Mouse (Mus musculus) myocyte (in vitro differentiated cells): Measurements from ENCODE around the gene Fdps. TPM values are rescaled to one million over a fixed set of nuclear protein-coding genes. Genes with fewer than 3 reads are reported as not detected.

Source experiments
- H3K27me3 ChIP-seq: one replicate; pipeline ENCODE4 v1.6.1; 2011; ENCODE audit not compliant: control insufficient read depth, insufficient read depth, insufficient read length
- H3K36me3 ChIP-seq: one replicate; pipeline ENCODE4 v1.6.1; 2011; ENCODE audit not compliant: control insufficient read depth, insufficient read depth
- H3K4me2 ChIP-seq: one replicate; pipeline ENCODE4 v1.6.1; 2011; ENCODE audit warnings: low read depth, control low read depth
- H3K4me3 ChIP-seq: one replicate; pipeline ENCODE4 v1.5.1; 2011; ENCODE audit warnings: mild to moderate bottlenecking, control low read depth, moderate library complexity
- H3K79me2 ChIP-seq: one replicate; pipeline ENCODE4 v1.6.1; 2011; ENCODE audit not compliant: control insufficient read depth, insufficient read depth
- H3ac ChIP-seq: one replicate; pipeline ENCODE4 v1.6.1; 2011; ENCODE audit not compliant: control insufficient read depth, insufficient read length
- CEBPB ChIP-seq: IDR thresholded peaks from 2 replicates; pipeline ENCODE4 v1.6.1; 2011; ENCODE audit warnings: mild to moderate bottlenecking, moderate library complexity; ENCODE audit not compliant: poor library complexity, insufficient read depth, severe bottlenecking
- E2F4 ChIP-seq: IDR thresholded peaks from one replicate; pipeline ENCODE4 v1.6.1; 2011; ENCODE audit warnings: mild to moderate bottlenecking, control low read depth, moderate library complexity; ENCODE audit not compliant: insufficient read depth
- MAX ChIP-seq: IDR thresholded peaks from one replicate; pipeline ENCODE4 v1.6.1; 2011; ENCODE audit warnings: low read depth, mild to moderate bottlenecking, control low read depth
- MYOD1 ChIP-seq, 3 experiments: IDR thresholded peaks; one replicate each; pipeline ENCODE4 v1.6.1; 2011; ENCODE audit warnings: control low read depth in 2 of 3, low read depth in 2 of 3, mild to moderate bottlenecking in 2 of 3, moderate library complexity in 1 of 3; ENCODE audit not compliant: insufficient read length in 2 of 3, control insufficient read depth in 1 of 3
- MYOG ChIP-seq, 3 experiments: IDR thresholded peaks; one replicate each; pipeline ENCODE4 v1.6.1; 2011; ENCODE audit warnings: control low read depth in 2 of 3, low read depth in 2 of 3, mild to moderate bottlenecking in 2 of 3; ENCODE audit not compliant: insufficient read length in 2 of 3, control insufficient read depth in 1 of 3, insufficient read depth in 1 of 3
- POLR2A ChIP-seq: IDR thresholded peaks from one replicate; pipeline ENCODE4 v1.6.1; 2011; ENCODE audit warnings: low read depth, mild to moderate bottlenecking, control low read depth, moderate library complexity; ENCODE audit not compliant: insufficient read length
- POLR2AphosphoS2 ChIP-seq: IDR thresholded peaks from one replicate; pipeline ENCODE4 v1.6.1; 2011; ENCODE audit warnings: low read depth, control low read depth; ENCODE audit not compliant: insufficient read length
- REST ChIP-seq: IDR thresholded peaks from one replicate; pipeline ENCODE4 v1.6.1; 2011; ENCODE audit warnings: mild to moderate bottlenecking, control low read depth, moderate library complexity; ENCODE audit not compliant: insufficient read depth, insufficient read length
- SRF ChIP-seq: IDR thresholded peaks from one replicate; pipeline ENCODE4 v1.6.1; 2011; ENCODE audit warnings: low read depth; ENCODE audit not compliant: control insufficient read depth, insufficient read length
- TCF12 ChIP-seq: IDR thresholded peaks from one replicate; pipeline ENCODE4 v1.6.1; 2011; ENCODE audit warnings: mild to moderate bottlenecking, control low read depth; ENCODE audit not compliant: poor library complexity, insufficient read depth, severe bottlenecking
- TCF3 ChIP-seq: IDR thresholded peaks from one replicate; pipeline ENCODE4 v1.6.1; 2011; ENCODE audit warnings: low read depth, control low read depth; ENCODE audit not compliant: insufficient read length
- USF1 ChIP-seq: IDR thresholded peaks from one replicate; pipeline ENCODE4 v1.6.1; 2011; ENCODE audit warnings: low read depth, mild to moderate bottlenecking, control low read depth, moderate library complexity
- polyA plus RNA-seq: library from polyadenylated mRNA; unstranded; fragments of >200 nt; fragmentation: generic; extraction: Trizol; gene quantifications from one replicate; pipeline ENCODE4 v1.2.1, GENCODE M21; 2012; ENCODE audit warnings: missing spikeins

The Fdps gene
- polyA plus RNA-seq, 1 experiment = 863 TPM

DNA sequence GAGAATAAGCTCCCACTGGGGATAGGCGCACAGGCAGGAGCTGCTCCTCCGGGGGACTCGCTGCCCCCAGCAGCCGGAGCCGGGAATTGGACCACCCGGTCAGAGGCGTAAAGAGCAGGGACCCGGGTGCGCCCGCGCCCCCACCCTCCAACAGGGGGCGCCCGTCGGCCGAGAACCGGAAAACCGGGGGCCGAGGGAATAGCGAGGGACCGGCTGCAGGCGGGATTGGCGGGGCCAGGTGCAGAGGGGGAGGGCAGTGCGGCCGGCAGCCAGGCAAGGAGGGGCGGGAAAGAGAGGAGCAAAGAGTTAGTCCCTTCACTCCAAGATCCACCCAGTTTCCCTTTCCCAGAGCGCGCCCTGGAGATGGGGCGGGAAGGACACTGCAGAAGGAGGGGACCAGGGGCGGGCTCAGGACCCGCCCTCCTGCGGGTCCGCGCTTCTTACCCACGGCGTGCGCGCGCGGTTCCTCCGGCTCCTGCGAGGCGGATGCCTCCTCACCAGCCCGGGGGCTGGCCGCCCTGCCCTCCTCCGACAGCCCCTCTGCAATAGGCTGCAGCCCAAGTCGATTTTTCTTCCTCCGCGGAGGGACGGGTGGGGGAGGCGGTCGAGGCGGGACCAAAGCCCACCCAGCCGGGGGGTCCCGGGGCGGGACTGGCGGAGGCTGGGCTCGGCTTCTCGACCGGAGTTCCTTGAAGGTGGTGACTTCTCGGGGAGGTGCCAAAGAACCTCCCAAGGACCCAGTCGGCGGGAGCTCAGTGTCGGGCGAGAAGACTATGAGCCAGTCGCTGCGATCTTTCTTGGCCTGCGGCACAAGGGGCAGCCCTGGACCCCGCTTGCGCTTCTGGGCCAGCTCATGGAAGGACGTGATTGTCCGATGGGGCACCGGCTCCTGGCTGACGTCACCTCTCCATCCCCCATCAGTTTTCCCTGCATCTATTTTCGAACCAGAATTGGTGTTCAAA lies 10.8 kb downstream of the Fdps start:
- Histone ChIP-seq H3K79me2 (no peaks in the 10 kb centered on the region), H3K36me3 (no peaks in the 10 kb centered on the region), H3K4me2 (peak overlapping the region; percentile 99), H3ac (peak overlapping the region; percentile 39), H3K4me3 (peak overlapping the region; percentile 73), H3K27me3 (no peaks in the 10 kb centered on the region)
- peak; percentile 83 for TF ChIP-seq POLR2A
- TF ChIP-seq E2F4 = no peak
- TF ChIP-seq POLR2AphosphoS2 = peak; percentile 86
- TF ChIP-seq TCF12 = peak; percentile 89
- TF ChIP-seq TCF3 = peak; percentile 97
- peak in 2 of 3 experiments; percentile 100 for TF ChIP-seq MYOD1 (IDR thresholded peaks at IDR 0.05; ENCODE audit: control insufficient read depth in 1 of 3, insufficient read length in 2 of 3, low read depth in 2 of 3)
- peak; percentile 45 for TF ChIP-seq SRF
- TF ChIP-seq CEBPB = no peak
- peak in 2 of 3 experiments; percentile 14 to 75 for TF ChIP-seq MYOG (IDR thresholded peaks at IDR 0.05; ENCODE audit: control insufficient read depth in 1 of 3, insufficient read depth in 1 of 3, insufficient read length in 2 of 3, low read depth in 2 of 3)
- TF ChIP-seq MAX = no peak

DNA sequence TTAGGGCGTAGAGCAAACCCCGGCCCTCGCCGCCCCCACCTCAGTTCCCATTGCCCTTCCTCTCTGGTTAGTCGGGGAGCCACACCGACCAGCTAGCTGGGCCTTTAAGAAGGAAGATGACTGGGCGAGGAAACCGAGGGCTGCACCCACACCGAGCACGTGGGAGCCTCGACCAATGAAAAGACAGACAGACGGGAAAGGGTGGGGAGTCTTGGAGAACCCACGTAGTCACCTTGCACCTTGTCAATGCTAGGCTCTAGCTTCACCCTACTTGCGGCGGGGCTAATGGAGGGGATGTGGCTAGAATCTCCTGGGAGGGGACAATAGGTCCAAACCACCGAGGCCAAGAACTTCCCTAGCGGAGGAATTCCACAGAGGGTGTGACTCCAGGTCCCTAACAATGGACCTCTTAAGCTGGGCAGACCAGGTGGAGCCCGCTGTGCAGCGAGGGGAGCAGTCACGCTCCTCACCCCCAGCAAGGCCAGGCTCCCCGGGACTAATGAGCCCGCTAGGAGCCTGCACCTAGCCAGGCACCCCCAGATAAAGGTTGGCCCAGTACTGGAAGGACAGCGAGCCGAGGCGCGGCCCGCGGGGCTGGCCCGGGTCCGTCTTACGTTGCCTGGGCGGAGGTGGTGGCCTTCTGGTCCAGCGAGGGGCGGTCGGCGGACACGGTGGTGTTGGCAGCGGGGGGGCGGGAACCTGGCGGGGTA lies 11.7 kb downstream of the Fdps start:
- peak overlapping the region; percentile 99 for H3K4me2 ChIP-seq
- no peaks in the 10 kb centered on the region for H3K79me2 ChIP-seq
- peak overlapping the region; percentile 39 for H3ac ChIP-seq
- TF ChIP-seq TCF12 (no peak), MAX (no peak), CEBPB (no peak), USF1 (peak; percentile 98), REST (no peak), TCF3 (no peak), POLR2AphosphoS2 (peak; percentile 75), MYOD1 (IDR thresholded peaks at IDR 0.05; ENCODE audit: control insufficient read depth in 1 of 3, insufficient read length in 2 of 3, low read depth in 2 of 3) (no peak), E2F4 (no peak), POLR2A (peak; percentile 77), SRF (no peak), MYOG (IDR thresholded peaks at IDR 0.05; ENCODE audit: control insufficient read depth in 1 of 3, insufficient read depth in 1 of 3, insufficient read length in 2 of 3, low read depth in 2 of 3) (no peak)
- H3K4me3 ChIP-seq = peak overlapping the region; percentile 73
- H3K36me3 ChIP-seq = no peaks in the 10 kb centered on the region
- no peaks in the 10 kb centered on the region for H3K27me3 ChIP-seq

DNA sequence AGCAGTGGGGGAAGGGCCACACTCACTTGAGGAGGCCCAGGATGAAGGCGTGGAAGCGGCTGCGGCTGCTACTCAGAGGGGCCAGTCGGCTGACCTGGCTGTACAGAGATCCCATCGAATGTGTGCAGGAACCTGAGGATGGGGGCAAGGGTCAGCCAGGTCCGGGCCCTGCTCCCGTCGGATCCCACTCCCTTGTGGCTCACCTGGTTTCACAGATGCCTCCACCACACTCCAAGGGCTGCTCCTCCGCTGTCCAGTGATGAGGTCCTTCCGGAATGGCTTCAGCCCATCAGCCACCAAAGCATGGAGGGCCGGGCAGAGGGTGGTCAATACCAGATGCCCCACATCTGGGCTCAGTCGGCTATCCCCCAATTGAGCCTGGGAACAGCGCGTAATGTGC lies 12.8 kb downstream of the Fdps start:
- no peak for TF ChIP-seq POLR2A
- TF ChIP-seq USF1 = no peak
- no peak for TF ChIP-seq CEBPB
- TF ChIP-seq E2F4 = no peak
- no peak for TF ChIP-seq MYOD1 (IDR thresholded peaks at IDR 0.05; ENCODE audit: control insufficient read depth in 1 of 3, insufficient read length in 2 of 3, low read depth in 2 of 3)
- TF ChIP-seq TCF12 = no peak
- TF ChIP-seq REST = no peak
- no peak for TF ChIP-seq MYOG (IDR thresholded peaks at IDR 0.05; ENCODE audit: control insufficient read depth in 1 of 3, insufficient read depth in 1 of 3, insufficient read length in 2 of 3, low read depth in 2 of 3)
- TF ChIP-seq SRF = no peak
- no peak for TF ChIP-seq POLR2AphosphoS2
- no peak for TF ChIP-seq TCF3
- no peak for TF ChIP-seq MAX
- no peaks in the 10 kb centered on the region for H3K27me3 ChIP-seq
- H3K4me3 ChIP-seq = peak overlapping the region; percentile 73
- H3ac ChIP-seq = no peak overlapping the region
- H3K4me2 ChIP-seq = peak overlapping the region; percentile 99
- H3K36me3 ChIP-seq = no peaks in the 10 kb centered on the region
- no peaks in the 10 kb centered on the region for H3K79me2 ChIP-seq

DNA sequence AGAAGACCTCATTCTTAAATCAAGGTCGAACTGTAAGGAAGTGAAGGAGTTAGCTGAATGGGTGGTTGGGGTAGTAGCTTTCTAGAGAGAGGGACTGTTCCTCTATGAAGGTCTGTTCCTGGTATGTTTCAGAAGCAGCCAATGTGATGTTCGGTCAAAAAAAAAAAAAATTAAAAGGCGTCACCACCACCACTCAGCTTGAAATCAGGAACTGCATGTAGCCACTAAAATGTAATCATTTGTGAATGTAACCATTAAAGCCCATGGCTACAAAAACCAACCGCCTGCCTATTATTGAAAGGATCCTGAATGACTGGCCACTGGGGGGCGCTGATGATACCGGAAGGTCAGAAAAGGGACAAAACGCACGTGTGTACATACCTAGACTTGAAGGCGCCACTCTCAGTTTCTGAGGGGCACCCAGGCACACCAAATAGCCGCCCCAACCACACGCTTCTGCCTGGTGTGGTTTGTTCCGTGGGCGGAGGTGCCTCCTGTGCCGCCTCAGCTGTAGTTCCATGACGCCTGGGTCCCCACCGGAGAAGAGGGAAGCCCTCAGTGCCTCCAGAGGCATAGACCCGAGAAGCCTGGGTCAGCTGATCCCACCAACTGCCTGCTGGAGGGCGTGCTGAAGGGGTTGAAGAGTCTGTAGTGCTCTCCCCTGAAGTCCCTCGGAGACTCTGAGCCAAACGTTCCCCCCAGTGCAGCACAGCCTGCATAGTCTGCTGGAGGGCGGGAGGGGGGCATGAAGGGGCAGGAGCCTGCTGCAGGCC lies 14.2 kb downstream of the Fdps start:
- no peak for TF ChIP-seq CEBPB
- TF ChIP-seq MAX = peak; percentile 9
- TF ChIP-seq MYOG (IDR thresholded peaks at IDR 0.05; ENCODE audit: control insufficient read depth in 1 of 3, insufficient read depth in 1 of 3, insufficient read length in 2 of 3, low read depth in 2 of 3) = no peak
- H3K4me3 ChIP-seq = no peak overlapping the region
- no peaks in the 10 kb centered on the region for H3K36me3 ChIP-seq
- no peaks in the 10 kb centered on the region for H3K79me2 ChIP-seq
- no peaks in the 10 kb centered on the region for H3K27me3 ChIP-seq
- no peak overlapping the region for H3K4me2 ChIP-seq
- H3ac ChIP-seq = no peak overlapping the region
